Mouse (Mus musculus) liver, adult 2 months (tissue): Measurements from ENCODE around the gene Slc35f5.

Experiments
- CTCF ChIP-seq: fragments of 200-500 bp; IDR thresholded peaks from 2 replicates; pipeline ENCODE4 v1.5.1; 2011; ENCODE audit warnings: low read depth, low read length, control low read depth
- POLR2A ChIP-seq: fragments of 200-500 bp; IDR thresholded peaks from 2 replicates; pipeline ENCODE4 v1.6.1; 2011; ENCODE audit warnings: low read length, control low read depth; ENCODE audit not compliant: insufficient read depth; ENCODE audit errors: extremely low read depth

DNA sequence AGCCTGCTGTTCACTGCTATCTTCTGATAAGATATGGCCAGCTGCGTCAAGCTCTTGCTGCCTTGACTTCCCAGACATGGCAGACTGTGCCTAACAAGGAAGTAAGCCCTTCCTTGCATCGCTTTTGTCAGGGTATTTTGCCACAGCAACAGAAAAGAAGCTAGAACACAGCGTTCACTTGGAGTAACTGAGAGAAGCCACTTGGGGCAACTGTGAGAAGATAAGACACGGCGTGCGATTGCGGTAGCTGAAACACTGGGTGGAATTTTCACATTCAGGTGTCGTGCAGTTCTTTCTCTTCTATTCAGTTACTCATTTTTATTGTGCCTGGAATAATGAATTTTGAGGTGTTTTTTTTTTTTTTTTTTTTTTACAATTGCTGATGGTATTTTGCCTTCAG is 22.6 kb upstream of the Slc35f5 start:
- TF ChIP-seq CTCF: no peak
- no peak for TF ChIP-seq POLR2A
